Mouse (Mus musculus) forebrain, embryonic 16.5 days (tissue): ENCODE results near the gene Tcf20. TPM values are rescaled to one million over a fixed set of nuclear protein-coding genes. Genes with fewer than 3 reads are reported as not detected.

Experiments
- ATAC-seq: fragments of 200-750 bp; cut with Nextera tagmentation; 2 replicates; pipeline ENCODE4 v1.8.0; 2017; ENCODE audit warnings: mild to moderate bottlenecking, moderate library complexity
- H3K27ac ChIP-seq: fragments of 300-500 bp; sonication (generic); 2 replicates; pipeline ENCODE4 v1.5.1; 2014; ENCODE audit warnings: low read length, control low read depth
- H3K27me3 ChIP-seq: fragments of 300-500 bp; sonication (generic); replicated peaks from 2 replicates; pipeline ENCODE4 v1.6.1; 2014; ENCODE audit warnings: low read length; ENCODE audit not compliant: control insufficient read depth, insufficient read depth
- H3K36me3 ChIP-seq: fragments of 300-500 bp; sonication (generic); 2 replicates; pipeline ENCODE4 v1.6.1; 2014; ENCODE audit not compliant: control insufficient read depth, insufficient read depth
- H3K4me1 ChIP-seq: fragments of 300-500 bp; sonication (generic); replicated peaks from 2 replicates; pipeline ENCODE4 v1.6.1; 2014; ENCODE audit warnings: low read length; ENCODE audit not compliant: control insufficient read depth, insufficient read depth
- H3K4me2 ChIP-seq: fragments of 300-500 bp; sonication (generic); 2 replicates; pipeline ENCODE4 v1.6.1; 2014; ENCODE audit warnings: mild to moderate bottlenecking, low read length, control low read depth
- H3K4me3 ChIP-seq: fragments of 300-500 bp; sonication (generic); replicated peaks from 2 replicates; pipeline ENCODE4 v1.5.1; 2014; ENCODE audit warnings: mild to moderate bottlenecking, low read length, control low read depth
- H3K9ac ChIP-seq: fragments of 300-500 bp; sonication (generic); replicated peaks from 2 replicates; pipeline ENCODE4 v1.6.1; 2014; ENCODE audit warnings: low read depth, low read length, control low read depth
- H3K9me3 ChIP-seq: fragments of 300-500 bp; sonication (generic); 2 replicates; pipeline ENCODE4 v1.6.1; 2016; ENCODE audit warnings: low read length; ENCODE audit not compliant: control insufficient read depth
- WGBS: fragments of 180-500 bp; shearing (Covaris S2); extraction: QIAGEN DNeasy Blood & Tissue Kit; methylation state at CpG from one replicate; pipeline ENCODE4 v1.1.7; 2014; 5-methylcytosine and 5-hydroxymethylcytosine counted together
- polyA plus RNA-seq: library from polyadenylated mRNA; unstranded; fragments of >200 nt; fragmentation: Nextera tagmentation; extraction: Ambion mirVana; gene quantifications from 2 replicates; pipeline ENCODE4 v1.2.1, GENCODE M21; 2015

Tcf20 gene
- polyA plus RNA-seq, 1 experiment from 2014 or later = 18.6 TPM

DNA sequence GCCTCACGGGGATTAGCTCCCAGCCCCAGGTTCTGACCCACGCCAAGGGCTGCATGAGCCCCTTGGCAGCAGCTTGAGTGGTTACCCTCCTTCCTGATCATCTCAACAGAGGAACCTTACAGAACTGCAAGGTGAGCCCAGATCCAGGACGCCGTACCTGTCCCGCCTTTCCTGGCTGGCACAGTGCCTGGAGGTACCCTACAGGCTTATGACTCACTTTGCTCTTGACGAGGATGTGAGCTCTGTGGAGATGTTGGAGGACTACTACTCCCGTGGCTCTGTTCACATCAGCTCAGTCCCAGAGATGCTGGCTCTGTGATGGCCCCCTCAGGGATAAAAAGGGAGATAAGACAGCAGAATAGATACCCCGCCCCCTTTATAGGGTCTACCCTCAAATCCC lies 32.4 kb downstream of the Tcf20 start:
- peaks cover 69% of the 10 kb centered on the region for H3K4me1 ChIP-seq
- H3K27ac ChIP-seq = no peak overlapping the region
- no peak overlapping the region for H3K9ac ChIP-seq

DNA sequence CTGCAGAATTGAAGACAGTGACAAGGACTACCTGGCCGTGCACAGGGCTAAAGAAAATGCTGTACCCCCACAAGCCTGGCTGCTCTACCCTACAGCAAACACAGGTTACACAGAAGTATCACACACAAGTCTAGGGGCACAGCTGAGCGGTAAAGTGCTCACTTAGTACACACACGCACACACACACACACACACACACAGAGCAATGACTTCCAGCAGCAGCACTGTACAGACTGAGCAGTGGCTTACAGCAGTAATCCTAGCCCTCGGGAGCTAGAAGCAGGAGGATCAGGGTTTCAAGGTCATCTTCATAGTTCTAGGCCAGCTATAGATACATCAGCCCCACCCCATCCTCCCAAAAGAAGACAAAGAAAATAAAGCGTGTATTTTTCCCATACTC lies 33.6 kb downstream of the Tcf20 start:
- H3K9me3 ChIP-seq = no peaks in the 10 kb centered on the region
- H3K9ac ChIP-seq = no peak overlapping the region
- WGBS = 70% methylated on average over 5 of the region's 5 CpGs
- H3K27ac ChIP-seq = no peak overlapping the region
- H3K4me1 ChIP-seq = peaks cover 57% of the 10 kb centered on the region
- no peak for ATAC-seq
- H3K4me2 ChIP-seq = no peak overlapping the region
- no peaks in the 10 kb centered on the region for H3K36me3 ChIP-seq
- H3K4me3 ChIP-seq = no peak overlapping the region
- no peaks in the 10 kb centered on the region for H3K27me3 ChIP-seq

More for the DNA sequence above, 32.4 kb downstream of the Tcf20 start:
- Histone ChIP-seq H3K27me3 (no peaks in the 10 kb centered on the region), H3K36me3 (no peaks in the 10 kb centered on the region), H3K9me3 (no peaks in the 10 kb centered on the region), H3K4me2 (no peak overlapping the region), H3K4me3 (no peak overlapping the region)
- WGBS = 82% methylated on average over 8 of the region's 8 CpGs
- no peak for ATAC-seq

DNA sequence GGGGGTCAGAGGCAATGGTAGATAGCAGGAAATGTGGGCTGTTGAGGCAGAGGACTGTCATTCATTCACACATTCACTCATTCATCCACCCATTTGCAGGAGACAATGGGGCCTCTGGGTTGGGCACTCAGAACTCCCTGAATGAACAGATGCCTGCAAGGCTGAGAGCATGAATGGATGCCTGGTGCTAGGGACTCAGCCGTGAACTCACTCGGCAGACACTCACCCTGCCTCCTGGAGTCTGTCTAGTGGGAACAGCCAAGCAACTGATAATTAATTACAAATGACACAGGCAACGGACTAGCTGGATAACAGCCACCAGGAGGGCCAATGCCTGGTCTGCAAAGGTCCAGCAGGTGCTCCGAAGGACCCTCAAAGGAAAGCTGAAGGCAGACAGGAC lies 34.6 kb downstream of the Tcf20 start:
- Histone ChIP-seq H3K36me3 (no peaks in the 10 kb centered on the region), H3K4me3 (no peak overlapping the region), H3K27me3 (no peaks in the 10 kb centered on the region), H3K9ac (0 out of 2 replicates have a peak overlapping the region, but pooled peaks have one; percentile 12), H3K9me3 (no peaks in the 10 kb centered on the region), H3K4me2 (no peak overlapping the region), H3K27ac (peak overlapping the region; percentile 43; the same call in 1 of the 2 replicates), H3K4me1 (peaks cover 51% of the 10 kb centered on the region)
- peak; percentile 32 for ATAC-seq
- WGBS = 10% methylated on average over 4 of the region's 4 CpGs

DNA sequence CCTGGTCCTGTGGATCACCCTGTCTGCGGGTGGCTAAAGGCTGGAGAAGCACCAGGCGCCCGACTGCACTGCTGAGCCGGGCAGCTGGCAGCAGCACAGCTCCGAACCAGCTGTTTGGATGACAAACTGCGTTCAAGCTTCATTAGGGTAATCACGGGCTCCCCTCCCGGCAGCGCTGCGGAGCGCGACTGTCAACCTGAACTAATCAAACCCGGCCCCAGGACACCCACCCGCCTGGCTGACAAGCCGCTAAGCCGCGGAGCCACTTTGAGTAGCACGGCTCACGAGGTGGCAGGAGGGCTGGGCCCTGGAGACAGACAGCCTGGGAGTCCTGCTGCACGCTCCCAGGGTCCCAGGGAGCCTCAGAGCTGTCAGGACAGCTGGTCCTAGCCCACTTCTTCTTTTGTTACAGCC lies 35.4 kb downstream of the Tcf20 start:
- Histone ChIP-seq H3K27me3 (no peaks in the 10 kb centered on the region), H3K9me3 (no peaks in the 10 kb centered on the region), H3K4me2 (no peak overlapping the region), H3K4me3 (no peak overlapping the region), H3K4me1 (peaks cover 49% of the 10 kb centered on the region), H3K9ac (peak overlapping the region; percentile 4), H3K27ac (peak overlapping the region; percentile 43), H3K36me3 (no peaks in the 10 kb centered on the region)
- peak; percentile 68 for ATAC-seq
- WGBS = 3% methylated on average over 20 of the region's 20 CpGs

DNA sequence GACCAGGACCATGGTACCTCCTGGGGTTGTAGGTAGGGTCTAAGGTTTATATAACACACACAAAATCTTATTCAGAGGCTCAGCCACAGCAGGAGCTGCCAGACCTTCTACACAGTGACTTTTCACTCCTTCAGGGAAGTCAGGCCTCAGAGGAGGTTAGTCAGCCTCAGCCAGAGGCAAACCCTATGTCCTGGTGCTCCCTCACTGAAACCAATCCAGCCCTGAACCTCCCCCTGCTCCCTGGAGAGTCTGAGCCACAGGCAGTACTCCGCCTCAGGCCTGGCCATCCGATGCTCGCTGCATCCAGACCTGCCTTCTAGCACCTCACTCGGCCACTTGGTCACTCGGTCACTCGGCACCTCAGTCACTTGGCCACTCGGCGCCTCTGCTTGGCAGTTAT lies 37.4 kb downstream of the Tcf20 start:
- H3K9me3 ChIP-seq = no peaks in the 10 kb centered on the region
- no peak overlapping the region for H3K4me2 ChIP-seq
- no peaks in the 10 kb centered on the region for H3K27me3 ChIP-seq
- no peak overlapping the region for H3K27ac ChIP-seq
- H3K4me1 ChIP-seq = peaks cover 49% of the 10 kb centered on the region
- no peak overlapping the region for H3K4me3 ChIP-seq
- no peak overlapping the region for H3K9ac ChIP-seq
- WGBS = 73% methylated on average over 8 of the region's 8 CpGs
- ATAC-seq = no peak
- H3K36me3 ChIP-seq = no peaks in the 10 kb centered on the region

DNA sequence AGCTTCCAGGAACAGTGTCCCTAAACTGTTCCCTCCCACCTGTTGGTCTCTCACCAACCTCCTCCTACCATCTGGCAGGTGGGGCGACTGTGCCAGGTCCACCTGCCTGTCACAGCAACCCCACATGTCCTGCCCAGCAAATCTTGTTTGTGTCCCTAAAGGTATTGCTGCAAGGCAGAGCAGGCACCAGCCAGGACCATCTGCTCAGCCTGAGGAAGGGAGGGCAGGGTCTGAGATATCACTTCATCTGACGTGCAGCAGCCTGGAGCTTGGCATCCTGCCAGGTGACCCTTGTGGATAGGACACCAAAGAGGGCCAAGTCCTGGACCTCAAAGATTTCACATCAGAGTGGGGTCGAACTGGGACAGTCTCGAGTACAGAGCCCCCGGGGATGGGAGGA lies 40.2 kb downstream of the Tcf20 start:
- 62% methylated on average over 5 of the region's 5 CpGs for WGBS
- ATAC-seq = no peak
- H3K9ac ChIP-seq = no peak overlapping the region
- no peaks in the 10 kb centered on the region for H3K9me3 ChIP-seq
- H3K36me3 ChIP-seq = no peaks in the 10 kb centered on the region
- H3K27ac ChIP-seq = no peak overlapping the region
- H3K4me3 ChIP-seq = no peak overlapping the region
- H3K27me3 ChIP-seq = no peaks in the 10 kb centered on the region
- H3K4me2 ChIP-seq = no peak overlapping the region
- H3K4me1 ChIP-seq = peaks cover 30% of the 10 kb centered on the region

DNA sequence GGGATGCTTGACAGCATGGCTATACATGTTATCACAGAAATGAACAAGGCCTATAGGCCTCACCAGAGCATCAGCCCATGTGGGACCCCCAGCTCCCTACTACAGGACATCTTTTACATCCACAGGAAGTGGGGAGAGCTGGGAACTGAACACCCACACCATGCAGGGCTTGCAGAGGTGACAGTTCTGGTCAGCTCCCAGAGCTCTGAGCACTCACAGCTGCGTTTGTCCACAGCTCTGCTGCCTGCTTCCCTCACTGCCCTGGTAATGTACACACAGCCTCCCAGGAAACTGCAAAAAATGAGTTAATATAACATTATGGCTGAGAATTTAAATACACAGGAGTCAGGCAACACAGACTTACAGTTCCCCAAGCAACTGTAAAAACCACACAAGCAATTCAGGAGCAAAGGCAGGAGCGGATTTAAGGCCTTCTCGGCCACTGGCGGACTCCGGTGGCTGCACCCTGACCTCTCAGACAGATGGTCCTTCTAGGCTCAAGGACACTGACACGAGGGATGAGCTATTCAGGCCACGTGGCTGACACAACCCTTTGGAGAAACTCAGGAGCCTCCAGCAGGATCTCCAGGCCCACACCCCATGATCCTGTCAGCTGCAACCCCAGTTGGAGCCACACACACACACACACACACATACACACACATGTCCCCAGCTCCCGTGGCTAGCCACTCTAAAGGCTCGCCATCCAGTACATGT lies 43.0 kb downstream of the Tcf20 start:
- H3K36me3 ChIP-seq = no peaks in the 10 kb centered on the region
- H3K4me2 ChIP-seq = no peak overlapping the region
- H3K9me3 ChIP-seq = no peaks in the 10 kb centered on the region
- H3K4me1 ChIP-seq = peaks cover 47% of the 10 kb centered on the region
- no peak overlapping the region for H3K9ac ChIP-seq
- no peak overlapping the region for H3K27ac ChIP-seq
- 85% methylated on average over 9 of the region's 9 CpGs for WGBS
- no peaks in the 10 kb centered on the region for H3K27me3 ChIP-seq
- ATAC-seq = no peak
- H3K4me3 ChIP-seq = no peak overlapping the region

DNA sequence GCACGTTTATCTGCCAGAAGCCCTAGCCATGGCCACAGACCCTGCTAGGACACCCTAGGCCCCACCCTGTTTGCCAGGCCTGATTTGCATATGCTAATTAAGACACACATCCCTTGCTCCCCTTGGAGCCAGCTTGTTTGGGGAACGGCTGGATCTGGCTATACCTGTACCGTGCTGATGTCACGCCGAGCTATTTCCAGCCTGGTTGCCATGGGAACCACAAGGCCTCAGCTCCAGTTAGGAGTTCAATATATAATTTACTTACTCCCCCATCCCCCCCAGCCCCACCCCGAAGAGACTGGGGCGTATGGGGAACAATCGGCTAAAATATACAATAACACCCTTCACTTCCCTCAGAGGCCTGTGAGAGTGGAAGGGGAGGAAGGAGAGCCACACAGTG lies 45.9 kb downstream of the Tcf20 start:
- Histone ChIP-seq H3K4me1 (peaks cover 59% of the 10 kb centered on the region), H3K36me3 (no peaks in the 10 kb centered on the region), H3K9me3 (no peaks in the 10 kb centered on the region), H3K27ac (peak overlapping the region; percentile 61), H3K27me3 (no peaks in the 10 kb centered on the region), H3K9ac (peak overlapping the region; percentile 33), H3K4me2 (peak overlapping the region; percentile 35), H3K4me3 (no peak overlapping the region)
- ATAC-seq = peak; percentile 55
- WGBS = 25% methylated on average over 8 of the region's 8 CpGs

DNA sequence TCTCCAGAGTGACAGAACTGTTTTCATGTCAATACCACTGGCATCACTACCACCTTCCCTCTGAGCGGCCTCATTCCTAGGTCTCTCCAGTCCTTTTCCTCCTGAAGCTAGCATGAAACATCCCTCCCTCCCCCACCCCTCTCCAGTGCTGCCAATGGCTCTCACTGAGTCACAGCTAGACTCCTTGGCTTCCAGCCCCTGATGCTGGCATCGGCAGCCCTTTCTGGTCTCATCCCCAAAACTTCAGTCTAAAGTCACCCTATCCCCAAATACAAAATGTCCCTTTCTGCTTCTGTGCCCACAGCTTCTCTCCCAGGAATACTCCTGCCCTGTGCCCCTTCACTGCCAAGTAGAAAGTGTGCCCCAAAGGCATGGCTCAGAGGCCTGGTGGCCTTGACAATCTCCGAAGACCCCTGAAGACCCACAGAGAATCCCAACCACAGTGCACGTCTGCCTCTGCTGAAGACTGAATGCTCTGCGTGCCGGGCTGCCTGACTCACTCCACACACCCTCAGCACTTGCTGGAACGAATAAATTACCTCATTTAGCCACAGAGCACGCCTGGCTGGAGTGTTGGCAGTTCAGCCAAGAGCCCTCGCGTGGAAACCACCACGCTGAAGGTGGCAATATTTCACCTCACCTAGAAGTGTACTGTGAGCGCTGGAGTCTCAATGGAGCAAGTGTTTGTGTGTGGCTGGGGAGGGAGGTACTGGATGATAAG lies 47.0 kb downstream of the Tcf20 start:
- peak overlapping the region; percentile 52 for H3K27ac ChIP-seq
- no peaks in the 10 kb centered on the region for H3K36me3 ChIP-seq
- no peaks in the 10 kb centered on the region for H3K9me3 ChIP-seq
- 28% methylated on average over 12 of the region's 12 CpGs for WGBS
- no peaks in the 10 kb centered on the region for H3K27me3 ChIP-seq
- no peak overlapping the region for H3K4me2 ChIP-seq
- H3K4me3 ChIP-seq = no peak overlapping the region
- H3K9ac ChIP-seq = no peak overlapping the region; the same call in 1 of the 2 replicates
- ATAC-seq = no peak
- H3K4me1 ChIP-seq = peaks cover 58% of the 10 kb centered on the region
